Mouse (Mus musculus): Measurements from ENCODE around the gene Eif3a. TPM values are rescaled to one million over a fixed set of nuclear protein-coding genes. Genes with fewer than 3 reads are reported as not detected.

The Eif3a gene
- 200 and 207 TPM in 2 replicates for polyA plus RNA-seq (2014; fragmentation: Nextera tagmentation; extraction: Ambion mirVana)

DNA sequence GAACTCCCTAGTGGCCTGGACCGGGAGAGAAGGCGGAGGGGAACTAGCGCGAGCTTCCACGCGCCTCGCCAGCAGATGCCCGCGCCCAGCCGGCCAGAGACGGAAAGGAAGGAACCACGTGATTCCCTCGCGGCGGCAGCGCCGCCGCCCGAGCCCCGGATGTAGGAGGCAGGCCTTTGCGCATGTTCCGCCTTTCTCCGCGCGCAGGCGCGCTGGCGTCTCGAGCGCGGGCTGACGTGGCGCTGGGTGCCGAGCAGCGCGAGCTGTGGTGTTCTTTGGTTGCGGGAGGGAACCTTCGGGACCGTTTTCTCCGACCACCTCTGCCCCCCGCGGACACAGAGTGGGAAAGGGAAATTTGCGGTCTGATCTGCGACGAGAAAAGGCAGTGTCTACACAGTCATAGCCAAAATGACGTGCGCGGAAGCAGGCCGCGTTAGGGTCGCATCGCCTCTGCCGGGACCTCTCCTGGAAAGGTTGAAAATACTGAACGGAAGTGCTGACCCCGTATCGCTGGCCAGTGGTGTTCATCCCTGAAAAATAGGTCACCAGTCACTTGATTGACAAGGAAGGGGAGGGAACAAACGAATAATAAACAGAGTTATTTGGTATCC lies at the start of gene Eif3a:
Eif3a (minus strand) TSS at position 108 of the 611 bp plus-strand sequence.
- peaks cover 3% of the 10 kb centered on the region; the same call in 1 of the 2 replicates for H3K4me1 ChIP-seq (ENCODE audit: control insufficient read depth, insufficient read depth, low read length)
- WGBS = under 1% methylated on average over 57 of the region's 57 CpGs
- H3K27ac ChIP-seq (replicated peaks; ENCODE audit: low read depth, low read length) = peak within 1 kb of the TSS; percentile 96
- H3K36me3 ChIP-seq (ENCODE audit: control insufficient read depth, insufficient read depth, low read length) = no peaks in the 10 kb centered on the region
- ATAC-seq (ENCODE audit: insufficient number of reproducible peaks, low FRiP score, low TSS enrichment, low read depth) (peak; percentile 92), DNase-seq (ENCODE audit: low spot score) (peak; percentile 94)
- H3K4me2 ChIP-seq (ENCODE audit: low read depth, severe bottlenecking) = peak within 1 kb of the TSS; percentile 47
- no peaks in the 10 kb centered on the region for H3K9me3 ChIP-seq (ENCODE audit: control insufficient read depth, low read length)
- H3K27me3 ChIP-seq (ENCODE audit: control insufficient read depth, insufficient read depth, low read length) = no peaks in the 10 kb centered on the region
- H3K9ac ChIP-seq (ENCODE audit: low read length) = peak within 1 kb of the TSS; percentile 100
- peak within 1 kb of the TSS; percentile 99 for H3K4me3 ChIP-seq (ENCODE audit: low read depth, low read length)

GRCm38 (mm10) chr19:60837747-60838146 lies 47.3 kb upstream of the Eif3a start:
- H3K27ac ChIP-seq (replicated peaks; ENCODE audit: low read depth, low read length) = no peak overlapping the region
- DNase-seq (ENCODE audit: low spot score) (peak; percentile 82), ATAC-seq (ENCODE audit: insufficient number of reproducible peaks, low FRiP score, low TSS enrichment, low read depth) (no peak)
- no peaks in the 10 kb centered on the region for H3K27me3 ChIP-seq (ENCODE audit: control insufficient read depth, insufficient read depth, low read length)
- 79% methylated on average over 1 of the region's 1 CpGs for WGBS
- H3K4me3 ChIP-seq (ENCODE audit: low read depth, low read length) = no peak overlapping the region
- H3K4me2 ChIP-seq (ENCODE audit: low read depth, severe bottlenecking) = no peak overlapping the region
- no peaks in the 10 kb centered on the region for H3K9me3 ChIP-seq (ENCODE audit: control insufficient read depth, low read length)
- no peak overlapping the region for H3K9ac ChIP-seq (ENCODE audit: low read length)
- peaks cover 17% of the 10 kb centered on the region; the same call in 1 of the 2 replicates for H3K36me3 ChIP-seq (ENCODE audit: control insufficient read depth, insufficient read depth, low read length)
- no peaks in the 10 kb centered on the region for H3K4me1 ChIP-seq (ENCODE audit: control insufficient read depth, insufficient read depth, low read length)

GRCm38 (mm10) chr19:60818677-60819076 lies 28.2 kb upstream of the Eif3a start:
- Histone ChIP-seq H3K4me1 (ENCODE audit: control insufficient read depth, insufficient read depth, low read length) (no peaks in the 10 kb centered on the region), H3K36me3 (ENCODE audit: control insufficient read depth, insufficient read depth, low read length) (peaks cover 16% of the 10 kb centered on the region; the same call in 1 of the 2 replicates), H3K9ac (ENCODE audit: low read length) (no peak overlapping the region), H3K27ac (replicated peaks; ENCODE audit: low read depth, low read length) (no peak overlapping the region), H3K27me3 (ENCODE audit: control insufficient read depth, insufficient read depth, low read length) (no peaks in the 10 kb centered on the region), H3K4me3 (ENCODE audit: low read depth, low read length) (no peak overlapping the region), H3K4me2 (ENCODE audit: low read depth, severe bottlenecking) (no peak overlapping the region), H3K9me3 (ENCODE audit: control insufficient read depth, low read length) (no peaks in the 10 kb centered on the region)
- WGBS = 86% methylated on average over 6 of the region's 6 CpGs
- ATAC-seq (ENCODE audit: insufficient number of reproducible peaks, low FRiP score, low TSS enrichment, low read depth) (no peak), DNase-seq (ENCODE audit: low spot score) (no peak)

DNA sequence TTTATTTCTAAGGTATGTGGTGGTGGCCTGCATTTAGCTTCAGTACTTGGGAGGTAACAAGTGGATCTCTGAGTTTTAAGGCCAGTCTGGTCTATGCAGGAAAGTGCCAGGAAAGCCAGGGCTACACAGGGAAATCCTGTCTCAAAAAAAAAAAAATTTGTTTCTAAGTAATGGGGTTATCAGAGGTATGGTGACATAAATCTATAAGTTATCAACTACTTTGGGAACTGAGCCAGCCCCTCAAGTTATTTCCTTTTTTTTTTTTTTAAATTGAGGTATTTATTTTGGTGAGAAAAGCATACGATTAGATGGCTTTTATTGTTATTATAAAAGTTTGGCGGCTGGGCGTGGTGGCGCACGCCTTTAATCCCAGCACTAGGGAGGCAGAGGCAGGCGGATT lies 22.7 kb upstream of the Eif3a start:
- H3K4me3 ChIP-seq (ENCODE audit: low read depth, low read length) = no peak overlapping the region
- WGBS = over 99% methylated on average over 6 of the region's 6 CpGs
- DNase-seq (ENCODE audit: low spot score) = no peak
- ATAC-seq (ENCODE audit: insufficient number of reproducible peaks, low FRiP score, low TSS enrichment, low read depth) = no peak
- peaks cover 3% of the 10 kb centered on the region; the same call in 1 of the 2 replicates for H3K4me1 ChIP-seq (ENCODE audit: control insufficient read depth, insufficient read depth, low read length)
- H3K27ac ChIP-seq (replicated peaks; ENCODE audit: low read depth, low read length) = no peak overlapping the region
- no peaks in the 10 kb centered on the region for H3K27me3 ChIP-seq (ENCODE audit: control insufficient read depth, insufficient read depth, low read length)
- no peak overlapping the region for H3K4me2 ChIP-seq (ENCODE audit: low read depth, severe bottlenecking)
- H3K9me3 ChIP-seq (ENCODE audit: control insufficient read depth, low read length) = no peaks in the 10 kb centered on the region
- H3K9ac ChIP-seq (ENCODE audit: low read length) = no peak overlapping the region
- 0 out of 2 replicates have a peak, but pooled peaks cover 5% of the 10 kb centered on the region for H3K36me3 ChIP-seq (ENCODE audit: control insufficient read depth, insufficient read depth, low read length)

DNA sequence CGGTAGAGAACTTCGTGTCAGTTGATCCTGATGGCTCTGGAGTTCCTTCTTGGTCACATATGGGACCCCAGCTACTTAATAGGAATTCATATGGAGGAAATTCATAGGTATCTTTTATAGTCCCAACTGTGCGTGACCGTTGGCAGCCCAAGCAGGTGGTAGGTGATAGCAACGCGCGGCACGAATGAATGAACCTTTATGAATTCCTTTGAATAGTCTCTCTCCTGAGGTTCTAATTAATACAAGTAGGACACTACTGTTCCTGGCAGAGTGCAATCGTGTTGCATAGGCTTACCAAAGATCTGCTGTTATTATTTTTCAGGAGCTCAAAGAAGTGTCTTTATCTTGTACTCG lies 21.6 kb upstream of the Eif3a start:
- peaks cover 3% of the 10 kb centered on the region; the same call in 1 of the 2 replicates for H3K4me1 ChIP-seq (ENCODE audit: control insufficient read depth, insufficient read depth, low read length)
- no peaks in the 10 kb centered on the region for H3K27me3 ChIP-seq (ENCODE audit: control insufficient read depth, insufficient read depth, low read length)
- H3K27ac ChIP-seq (replicated peaks; ENCODE audit: low read depth, low read length) = no peak overlapping the region
- H3K4me2 ChIP-seq (ENCODE audit: low read depth, severe bottlenecking) = peak overlapping the region; percentile 61
- peak overlapping the region; percentile 76 for H3K9ac ChIP-seq (ENCODE audit: low read length)
- no peak for ATAC-seq (ENCODE audit: insufficient number of reproducible peaks, low FRiP score, low TSS enrichment, low read depth)
- peak overlapping the region; percentile 86 for H3K4me3 ChIP-seq (ENCODE audit: low read depth, low read length)
- 30% methylated on average over 10 of the region's 10 CpGs for WGBS
- no peaks in the 10 kb centered on the region for H3K9me3 ChIP-seq (ENCODE audit: control insufficient read depth, low read length)
- 0 out of 2 replicates have a peak, but pooled peaks cover 4% of the 10 kb centered on the region for H3K36me3 ChIP-seq (ENCODE audit: control insufficient read depth, insufficient read depth, low read length)
- no peak for DNase-seq (ENCODE audit: low spot score)

DNA sequence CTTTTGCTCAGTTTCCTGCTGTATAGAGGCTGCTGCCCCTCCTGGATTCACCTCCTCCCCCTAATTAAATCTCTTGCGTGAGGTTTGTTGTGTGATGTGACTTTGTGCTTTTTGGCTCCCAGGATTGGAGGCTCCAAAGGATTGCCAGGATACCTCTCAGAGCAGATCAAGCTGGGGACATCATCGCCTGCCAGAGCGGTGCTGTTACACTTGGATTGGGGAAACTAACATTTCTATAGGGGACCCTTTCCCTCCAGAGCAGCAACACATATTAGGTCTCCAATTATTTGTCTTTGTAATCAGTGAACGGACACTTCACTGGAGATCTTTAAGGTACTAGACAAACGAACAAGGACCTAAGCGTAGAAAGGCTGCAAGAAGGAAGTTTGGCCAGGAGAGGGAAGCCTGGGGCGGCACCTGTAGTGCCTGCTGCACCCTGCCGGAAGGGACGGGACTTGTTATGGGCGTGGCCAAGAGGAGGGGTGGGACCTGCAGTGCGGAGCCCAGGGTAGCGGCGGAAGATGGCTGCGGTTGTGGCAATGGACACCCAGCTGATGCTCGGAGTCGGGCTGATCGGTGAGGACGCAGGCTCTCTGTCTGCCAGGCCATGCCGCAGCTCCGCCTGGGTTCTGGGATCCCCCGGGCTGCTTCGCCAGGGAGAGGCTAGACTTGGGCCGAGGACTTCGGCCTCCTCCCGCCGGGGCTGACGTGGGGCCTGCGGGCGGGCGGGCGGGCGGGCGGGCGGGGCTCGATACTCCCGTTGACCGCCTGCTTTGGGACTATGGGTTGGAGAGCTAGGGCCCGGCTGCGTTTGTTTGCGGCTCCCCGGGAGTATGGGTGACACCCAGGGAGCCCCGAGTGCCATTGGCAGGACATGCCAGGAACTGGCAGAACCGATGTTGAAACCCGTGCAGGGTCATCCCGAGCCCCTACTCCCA lies 20.9 kb upstream of the Eif3a start, which contains the start of gene Fam45a:
Fam45a (plus strand) TSS at position 488 of the 938 bp plus-strand sequence.
- peak; percentile 93 for DNase-seq (ENCODE audit: low spot score)
- Histone ChIP-seq H3K9me3 (ENCODE audit: control insufficient read depth, low read length) (no peaks in the 10 kb centered on the region), H3K4me2 (ENCODE audit: low read depth, severe bottlenecking) (peak within 1 kb of the TSS; percentile 61), H3K4me3 (ENCODE audit: low read depth, low read length) (peak within 1 kb of the TSS; percentile 86), H3K9ac (ENCODE audit: low read length) (peak within 1 kb of the TSS; percentile 76), H3K36me3 (ENCODE audit: control insufficient read depth, insufficient read depth, low read length) (no peaks in the 10 kb centered on the region), H3K27me3 (ENCODE audit: control insufficient read depth, insufficient read depth, low read length) (no peaks in the 10 kb centered on the region), H3K27ac (replicated peaks; ENCODE audit: low read depth, low read length) (no peak within 1 kb of the TSS; the same call in 1 of the 2 replicates), H3K4me1 (ENCODE audit: control insufficient read depth, insufficient read depth, low read length) (peaks cover 3% of the 10 kb centered on the region; the same call in 1 of the 2 replicates)
- 4% methylated on average over 33 of the region's 45 CpGs for WGBS
- ATAC-seq (ENCODE audit: insufficient number of reproducible peaks, low FRiP score, low TSS enrichment, low read depth) = peak; percentile 99

- no peak overlapping the region for H3K4me2 ChIP-seq (ENCODE audit: low read depth, severe bottlenecking)
- ATAC-seq (ENCODE audit: insufficient number of reproducible peaks, low FRiP score, low TSS enrichment, low read depth) = no peak
- H3K9ac ChIP-seq (ENCODE audit: low read length) = no peak overlapping the region
- H3K4me3 ChIP-seq (ENCODE audit: low read depth, low read length) = no peak overlapping the region
- no peaks in the 10 kb centered on the region for H3K27me3 ChIP-seq (ENCODE audit: control insufficient read depth, insufficient read depth, low read length)
- no peaks in the 10 kb centered on the region for H3K9me3 ChIP-seq (ENCODE audit: control insufficient read depth, low read length)
- no peak for DNase-seq (ENCODE audit: low spot score)
- no peak overlapping the region for H3K27ac ChIP-seq (replicated peaks; ENCODE audit: low read depth, low read length)
- H3K4me1 ChIP-seq (ENCODE audit: control insufficient read depth, insufficient read depth, low read length) = peaks cover 3% of the 10 kb centered on the region; the same call in 1 of the 2 replicates
- WGBS = 93% methylated on average over 2 of the region's 2 CpGs
- H3K36me3 ChIP-seq (ENCODE audit: control insufficient read depth, insufficient read depth, low read length) = no peaks in the 10 kb centered on the region
These were observed 19.5 kb upstream of the Eif3a start for GRCm38 (mm10) chr19:60809927-60810326.

DNA sequence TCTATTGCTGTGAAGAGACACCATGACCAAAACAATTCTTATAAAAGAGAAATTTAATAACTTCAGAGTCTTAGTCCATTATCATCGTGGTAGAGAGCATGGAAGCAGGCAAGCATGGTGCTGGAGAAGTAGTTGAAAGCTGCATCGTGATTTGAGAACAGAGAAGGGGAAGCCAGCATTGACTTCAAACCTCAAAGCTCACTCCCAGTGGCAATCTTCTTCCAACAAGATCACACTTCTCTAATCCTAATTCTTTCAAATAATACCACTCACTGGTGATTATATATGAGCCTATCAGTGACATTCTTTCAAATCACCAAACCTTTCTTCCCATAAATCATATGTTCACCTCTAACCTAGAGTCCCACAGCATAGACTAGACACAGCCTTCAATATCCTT lies 14.4 kb upstream of the Eif3a start:
- Histone ChIP-seq H3K4me1 (ENCODE audit: control insufficient read depth, insufficient read depth, low read length) (no peaks in the 10 kb centered on the region), H3K9ac (ENCODE audit: low read length) (no peak overlapping the region), H3K36me3 (ENCODE audit: control insufficient read depth, insufficient read depth, low read length) (no peaks in the 10 kb centered on the region), H3K4me3 (ENCODE audit: low read depth, low read length) (no peak overlapping the region), H3K9me3 (ENCODE audit: control insufficient read depth, low read length) (no peaks in the 10 kb centered on the region), H3K27ac (replicated peaks; ENCODE audit: low read depth, low read length) (no peak overlapping the region), H3K27me3 (ENCODE audit: control insufficient read depth, insufficient read depth, low read length) (0 out of 2 replicates have a peak, but pooled peaks cover 2% of the 10 kb centered on the region), H3K4me2 (ENCODE audit: low read depth, severe bottlenecking) (no peak overlapping the region)
- WGBS = 66% methylated on average over 2 of the region's 2 CpGs
- no peak for DNase-seq (ENCODE audit: low spot score)
- ATAC-seq (ENCODE audit: insufficient number of reproducible peaks, low FRiP score, low TSS enrichment, low read depth) = no peak
